Mouse (Mus musculus): ENCODE data around the gene Barx1. TPM values are rescaled to one million over a fixed set of nuclear protein-coding genes. Genes with fewer than 3 reads are reported as not detected.

Gene Barx1
- polyA plus RNA-seq, 1 experiment from 2014 or later: not detected

DNA sequence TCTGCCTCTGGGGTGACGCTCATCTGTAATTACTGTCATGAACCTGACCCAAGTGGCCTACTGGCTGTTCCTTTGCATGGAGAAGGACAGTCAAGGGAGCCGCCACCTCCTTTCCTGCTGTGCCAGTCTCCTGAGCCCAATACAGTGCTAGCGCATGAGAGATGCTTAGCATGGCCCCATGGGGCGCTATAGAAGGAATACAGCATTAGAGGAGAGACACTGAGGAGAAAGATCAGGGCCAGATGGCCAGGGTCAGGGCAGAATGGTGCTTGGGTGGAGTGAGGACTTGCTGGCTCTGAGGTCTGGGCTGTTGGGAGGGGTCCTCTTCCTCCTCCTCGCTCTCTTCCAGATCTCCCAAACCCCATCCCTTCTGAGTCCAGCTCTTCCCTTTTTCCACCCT is 23.9 kb downstream of the Barx1 start:
- WGBS: 47% methylated on average over 5 of the region's 5 CpGs
- no peak overlapping the region for H3K9ac ChIP-seq (ENCODE audit: low read length)
- no peak overlapping the region for H3K4me2 ChIP-seq (ENCODE audit: low read depth)
- no peak overlapping the region for H3K27ac ChIP-seq (ENCODE audit: low read depth, low read length)
- no peaks in the 10 kb centered on the region for H3K4me1 ChIP-seq (ENCODE audit: control insufficient read depth, insufficient read depth, low read length)
- 0 out of 2 replicates have a peak, but pooled peaks cover 3% of the 10 kb centered on the region for H3K9me3 ChIP-seq (ENCODE audit: control insufficient read depth, low read length)
- H3K36me3 ChIP-seq (ENCODE audit: control insufficient read depth, insufficient read depth, low read length): no peaks in the 10 kb centered on the region
- no peaks in the 10 kb centered on the region for H3K27me3 ChIP-seq (ENCODE audit: control insufficient read depth, insufficient read depth, low read length)
- no peak overlapping the region for H3K4me3 ChIP-seq (ENCODE audit: low read depth, low read length)
- no peak for DNase-seq (ENCODE audit: low spot score)
- ATAC-seq (ENCODE audit: insufficient read depth, low FRiP score, low TSS enrichment): no peak

DNA sequence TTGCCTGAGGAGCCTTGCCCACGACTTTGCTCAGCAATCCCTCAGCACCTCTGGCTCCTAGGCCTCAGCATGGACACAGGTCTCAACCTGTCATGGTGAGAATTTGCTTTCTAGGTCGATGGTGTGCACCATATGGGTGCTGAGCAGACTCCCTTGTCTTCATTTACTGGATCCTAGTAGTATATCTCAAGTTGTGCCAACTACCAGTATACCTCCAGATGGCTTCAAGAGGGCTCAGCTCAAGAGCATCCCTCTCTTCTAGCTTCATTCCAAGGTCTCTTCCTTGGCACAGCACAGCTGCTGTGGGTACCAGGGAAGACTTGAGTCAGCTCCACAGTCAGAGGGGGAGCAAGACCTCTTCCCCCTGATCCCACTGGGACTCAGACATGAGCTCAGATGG is 29.2 kb downstream of the Barx1 start:
- DNase-seq (ENCODE audit: low spot score) (no peak), ATAC-seq (ENCODE audit: insufficient read depth, low FRiP score, low TSS enrichment) (no peak)
- Histone ChIP-seq H3K9ac (ENCODE audit: low read length) (no peak overlapping the region), H3K9me3 (ENCODE audit: control insufficient read depth, low read length) (0 out of 2 replicates have a peak, but pooled peaks cover 3% of the 10 kb centered on the region), H3K36me3 (ENCODE audit: control insufficient read depth, insufficient read depth, low read length) (no peaks in the 10 kb centered on the region), H3K27ac (ENCODE audit: low read depth, low read length) (no peak overlapping the region), H3K4me1 (ENCODE audit: control insufficient read depth, insufficient read depth, low read length) (no peaks in the 10 kb centered on the region), H3K4me2 (ENCODE audit: low read depth) (no peak overlapping the region), H3K4me3 (ENCODE audit: low read depth, low read length) (no peak overlapping the region), H3K27me3 (ENCODE audit: control insufficient read depth, insufficient read depth, low read length) (no peaks in the 10 kb centered on the region)
- 60% methylated on average over 2 of the region's 2 CpGs for WGBS

DNA sequence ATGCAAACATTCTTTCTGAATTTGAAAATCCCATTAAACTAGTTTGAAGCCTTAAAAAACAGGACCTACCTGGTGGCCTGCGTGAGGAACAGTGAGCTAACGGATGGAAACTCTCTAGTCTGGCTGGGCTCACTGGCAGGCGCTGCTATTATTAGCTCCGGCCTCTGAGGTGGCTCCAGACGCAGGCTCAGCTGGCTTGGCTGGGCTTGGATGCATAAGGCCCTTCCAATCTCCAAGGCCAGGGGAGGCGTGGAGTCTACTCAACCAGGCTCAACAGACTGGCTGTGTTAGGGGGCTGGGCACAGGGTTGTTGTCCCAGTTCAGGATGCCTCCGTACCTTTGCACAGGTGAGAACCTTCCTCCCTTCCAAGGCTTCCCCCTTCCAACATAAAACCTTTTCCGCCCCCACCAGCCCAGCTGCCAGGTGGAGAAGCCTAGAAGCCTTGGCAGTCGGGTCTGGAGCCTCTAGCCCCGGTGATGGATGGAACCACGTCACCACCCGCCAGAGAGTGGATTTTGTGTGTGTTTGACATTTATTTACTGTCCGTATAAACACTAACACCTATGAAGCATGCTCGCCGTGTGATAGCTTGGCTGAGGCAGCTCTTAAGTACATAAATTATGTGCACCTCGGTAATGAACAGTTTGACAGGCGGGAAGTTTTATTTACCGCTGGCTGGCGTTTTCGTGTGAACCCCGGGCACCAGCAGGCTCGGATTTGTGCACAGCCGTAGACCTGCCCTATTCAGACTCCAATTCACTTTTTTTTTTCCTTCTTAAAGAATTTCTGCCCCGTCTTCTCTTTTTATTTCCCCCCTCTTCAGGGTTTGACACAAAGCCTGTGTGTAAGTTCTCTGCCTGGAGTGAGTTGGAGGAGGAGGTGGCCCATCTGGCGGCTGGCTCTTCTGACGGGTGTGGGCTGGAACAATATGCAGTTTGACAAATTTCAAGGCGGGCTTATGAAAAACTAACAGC is 31.6 kb downstream of the Barx1 start:
- Histone ChIP-seq H3K27me3 (ENCODE audit: control insufficient read depth, insufficient read depth, low read length) (no peaks in the 10 kb centered on the region), H3K4me3 (ENCODE audit: low read depth, low read length) (no peak overlapping the region), H3K9ac (ENCODE audit: low read length) (no peak overlapping the region), H3K4me2 (ENCODE audit: low read depth) (no peak overlapping the region), H3K4me1 (ENCODE audit: control insufficient read depth, insufficient read depth, low read length) (no peaks in the 10 kb centered on the region), H3K27ac (ENCODE audit: low read depth, low read length) (no peak overlapping the region), H3K9me3 (ENCODE audit: control insufficient read depth, low read length) (0 out of 2 replicates have a peak, but pooled peaks cover 3% of the 10 kb centered on the region), H3K36me3 (ENCODE audit: control insufficient read depth, insufficient read depth, low read length) (no peaks in the 10 kb centered on the region)
- WGBS: 68% methylated on average over 27 of the region's 27 CpGs
- ATAC-seq (ENCODE audit: insufficient read depth, low FRiP score, low TSS enrichment) (no peak), DNase-seq (ENCODE audit: low spot score) (no peak)

DNA sequence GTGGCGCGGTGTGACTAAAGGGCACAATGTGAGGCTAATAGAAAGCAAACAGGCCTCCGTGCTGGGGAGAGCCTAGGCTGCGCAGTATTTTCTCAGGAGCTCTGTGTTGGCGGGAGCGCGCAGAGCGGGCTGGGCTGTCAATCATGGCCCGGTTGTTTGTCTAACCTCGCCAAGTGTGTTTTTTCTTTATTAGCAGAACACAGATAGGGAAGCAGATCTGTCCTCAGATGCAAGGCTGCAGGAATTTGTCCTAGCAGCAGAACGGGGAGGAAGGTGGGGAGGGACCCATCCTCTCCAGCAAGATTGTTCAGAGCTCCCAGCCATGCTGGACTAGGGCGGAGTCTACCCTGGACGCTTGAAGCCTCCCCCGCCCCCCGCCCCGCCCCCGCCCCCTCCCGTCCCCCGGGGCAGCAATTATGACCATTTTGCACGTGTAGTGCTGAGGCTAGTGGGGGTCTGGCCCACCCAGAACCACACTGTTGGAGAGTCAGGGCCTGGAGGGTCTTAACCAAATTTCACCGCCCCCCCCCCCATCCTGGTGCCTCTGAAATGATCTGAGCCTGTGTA is 43.7 kb downstream of the Barx1 start:
- no peak overlapping the region for H3K27ac ChIP-seq (ENCODE audit: low read depth, low read length)
- peak overlapping the region; percentile 44 for H3K4me2 ChIP-seq (ENCODE audit: low read depth)
- 1% methylated on average over 20 of the region's 21 CpGs for WGBS
- peak overlapping the region; percentile 45 for H3K9ac ChIP-seq (ENCODE audit: low read length)
- no peak for DNase-seq (ENCODE audit: low spot score)
- peak overlapping the region; percentile 32 for H3K4me3 ChIP-seq (ENCODE audit: low read depth, low read length)
- H3K36me3 ChIP-seq (ENCODE audit: control insufficient read depth, insufficient read depth, low read length): no peaks in the 10 kb centered on the region
- peak; percentile 60 for ATAC-seq (ENCODE audit: insufficient read depth, low FRiP score, low TSS enrichment)
- no peaks in the 10 kb centered on the region for H3K4me1 ChIP-seq (ENCODE audit: control insufficient read depth, insufficient read depth, low read length)
- no peaks in the 10 kb centered on the region for H3K9me3 ChIP-seq (ENCODE audit: control insufficient read depth, low read length)
- H3K27me3 ChIP-seq (ENCODE audit: control insufficient read depth, insufficient read depth, low read length): no peaks in the 10 kb centered on the region

DNA sequence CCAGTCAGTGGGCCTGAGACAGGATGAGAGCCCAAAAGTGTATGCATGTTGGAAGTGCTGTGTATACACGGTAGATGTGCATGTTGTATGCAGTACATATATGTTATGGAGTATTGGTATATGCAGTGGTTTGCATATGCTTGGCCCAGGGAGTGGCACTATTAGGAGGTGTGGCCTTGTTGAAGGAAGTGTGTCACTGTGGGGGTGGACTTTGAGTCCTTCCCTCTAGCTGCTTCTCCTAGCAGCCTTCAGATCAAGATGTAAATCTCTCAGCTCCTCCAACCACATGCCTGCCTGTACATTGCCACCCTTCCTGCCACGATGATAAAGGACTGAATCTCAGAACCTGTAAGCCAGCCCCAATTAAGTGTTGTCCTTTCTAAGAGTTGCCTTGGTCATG is 49.9 kb downstream of the Barx1 start:
- no peak overlapping the region for H3K9ac ChIP-seq (ENCODE audit: low read length)
- H3K4me3 ChIP-seq (ENCODE audit: low read depth, low read length): no peak overlapping the region
- DNase-seq (ENCODE audit: low spot score): no peak
- H3K36me3 ChIP-seq (ENCODE audit: control insufficient read depth, insufficient read depth, low read length): no peaks in the 10 kb centered on the region
- no peaks in the 10 kb centered on the region for H3K27me3 ChIP-seq (ENCODE audit: control insufficient read depth, insufficient read depth, low read length)
- no peaks in the 10 kb centered on the region for H3K9me3 ChIP-seq (ENCODE audit: control insufficient read depth, low read length)
- H3K4me2 ChIP-seq (ENCODE audit: low read depth): no peak overlapping the region
- H3K4me1 ChIP-seq (ENCODE audit: control insufficient read depth, insufficient read depth, low read length): no peaks in the 10 kb centered on the region
- no peak for ATAC-seq (ENCODE audit: insufficient read depth, low FRiP score, low TSS enrichment)
- H3K27ac ChIP-seq (ENCODE audit: low read depth, low read length): no peak overlapping the region
- 80% methylated on average over 2 of the region's 2 CpGs for WGBS

DNA sequence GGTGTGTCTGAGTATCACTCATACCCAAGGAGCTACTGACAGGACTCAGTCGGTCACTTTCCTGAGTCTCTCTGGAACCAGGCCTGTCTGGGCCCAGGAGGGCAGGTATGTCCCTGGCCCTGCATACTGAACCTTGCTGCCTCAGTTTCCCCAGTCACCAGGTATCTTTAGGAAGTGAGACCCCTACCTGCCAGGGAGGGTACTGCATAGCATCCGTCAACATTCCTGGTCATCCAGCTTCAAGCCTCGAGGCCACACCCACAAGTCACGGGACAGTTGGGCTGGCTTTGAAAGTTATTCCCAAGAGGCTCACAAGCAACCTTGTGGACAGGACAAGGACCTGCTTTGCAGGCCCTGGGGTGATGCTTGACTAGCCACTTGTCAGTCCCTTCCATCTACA is 53.3 kb downstream of the Barx1 start:
- H3K4me3 ChIP-seq (ENCODE audit: low read depth, low read length): no peak overlapping the region
- H3K27me3 ChIP-seq (ENCODE audit: control insufficient read depth, insufficient read depth, low read length): no peaks in the 10 kb centered on the region
- H3K27ac ChIP-seq (ENCODE audit: low read depth, low read length): no peak overlapping the region
- H3K9ac ChIP-seq (ENCODE audit: low read length): no peak overlapping the region
- WGBS: 60% methylated on average over 4 of the region's 4 CpGs
- H3K36me3 ChIP-seq (ENCODE audit: control insufficient read depth, insufficient read depth, low read length): no peaks in the 10 kb centered on the region
- no peak for ATAC-seq (ENCODE audit: insufficient read depth, low FRiP score, low TSS enrichment)
- no peaks in the 10 kb centered on the region for H3K4me1 ChIP-seq (ENCODE audit: control insufficient read depth, insufficient read depth, low read length)
- no peak overlapping the region for H3K4me2 ChIP-seq (ENCODE audit: low read depth)
- H3K9me3 ChIP-seq (ENCODE audit: control insufficient read depth, low read length): no peaks in the 10 kb centered on the region
- DNase-seq (ENCODE audit: low spot score): no peak

Other genes with a start within 250 kb of the Barx1 start
- gene Zfp169, start 149.5 kb upstream of the Barx1 start, polyA plus RNA-seq (2014; fragmentation: Nextera tagmentation; extraction: Ambion mirVana): 8.9 and 9.1 TPM in 2 replicates
- gene A830005F24Rik, start 149.4 kb upstream of the Barx1 start, polyA plus RNA-seq (2014; fragmentation: Nextera tagmentation; extraction: Ambion mirVana): 2.0 and 3.1 TPM in 2 replicates
- 14.5 and 15.0 TPM in 2 replicates for gene Ptpdc1, start 37.3 kb upstream of the Barx1 start, polyA plus RNA-seq (2014; fragmentation: Nextera tagmentation; extraction: Ambion mirVana)
- gene Phf2, start 208.1 kb downstream of the Barx1 start, polyA plus RNA-seq (2014; fragmentation: Nextera tagmentation; extraction: Ambion mirVana): 11.8 and 12.2 TPM in 2 replicates